9 mouse cellular contexts compared by ENCODE assay signal in genomic region chr17:56509707-56510472, GRCm38 (mm10). TPM values are rescaled to one million over a fixed set of nuclear protein-coding genes. Genes with fewer than 3 reads are reported as not detected.
DNase-seq lines count a peak whose midpoint lies in the region; ATAC-seq lines count a peak whose summit lies in the region.
"Had no signal": no experiment of that assay in that cellular context is flagged by ENCODE, and none has a peak within 500 bp of the region (broad histone marks: within the 10 kb centered on the region; RNA-seq: fewer than 3 reads in every experiment).

No protein-coding gene starts in this region.

- H3K27me3 ChIP-seq in intestine, embryonic 15.5 days (replicated peaks) = peaks cover 47% of the 10 kb centered on the region
- H3K27me3 ChIP-seq in midbrain, embryonic 14.5 days (ENCODE audit: control insufficient read depth, insufficient read depth, low read length) = peaks cover 31% of the 10 kb centered on the region

- intact Hi-C loops in heart, postnatal 10 days (cut with DNase I) = no loop called here

- no peaks in the 10 kb centered on the region for H3K36me3 ChIP-seq in intestine, embryonic 15.5 days
- no peaks in the 10 kb centered on the region for H3K36me3 ChIP-seq in midbrain, embryonic 14.5 days (ENCODE audit: control insufficient read depth, insufficient read depth, low read length)

- H3K4me1 ChIP-seq in intestine, embryonic 15.5 days (replicated peaks) = peaks cover 20% of the 10 kb centered on the region
- peaks cover 21% of the 10 kb centered on the region; the same call in 1 of the 2 replicates for H3K4me1 ChIP-seq in midbrain, embryonic 14.5 days (ENCODE audit: control insufficient read depth, insufficient read depth, low read length)

- H3K27ac ChIP-seq in intestine, embryonic 15.5 days = no peak overlapping the region
- 0 out of 2 replicates have a peak overlapping the region, but pooled peaks have one; percentile 58 for H3K27ac ChIP-seq in midbrain, embryonic 14.5 days (replicated peaks; ENCODE audit: low read depth, low read length)

- no peak for ATAC-seq in intestine, embryonic 15.5 days
- peak; percentile 37 for ATAC-seq in midbrain, embryonic 14.5 days (ENCODE audit: low FRiP score, low TSS enrichment)
- ATAC-seq in CD4-positive, CD25-positive, alpha-beta regulatory T cell, adult 4 months = no peak

- no peak overlapping the region for H3K4me3 ChIP-seq in intestine, embryonic 15.5 days (replicated peaks)
- H3K4me3 ChIP-seq in midbrain, embryonic 14.5 days (replicated peaks; ENCODE audit: low read depth, low read length) = no peak overlapping the region

- H3K9ac ChIP-seq in intestine, embryonic 15.5 days = no peak overlapping the region
- no peak overlapping the region for H3K9ac ChIP-seq in midbrain, embryonic 14.5 days (replicated peaks; ENCODE audit: low read length)

- peak overlapping the region; percentile 33 for H3K4me2 ChIP-seq in intestine, embryonic 15.5 days (replicated peaks)
- peak overlapping the region; percentile 4; the same call in 1 of the 2 replicates for H3K4me2 ChIP-seq in midbrain, embryonic 14.5 days (ENCODE audit: low read length)

- peak; percentile 51 for DNase-seq in lung, postnatal 10 days
- DNase-seq in lung, adult 18-20 months = no peak
- DNase-seq in embryo, embryonic 10 days (ENCODE audit: low spot score) = peak; percentile 68
- peak; percentile 77 for DNase-seq in midbrain, embryonic 14.5 days
- no peak for DNase-seq in right cerebral cortex, adult 2 months (ENCODE audit: low spot score in 2 of 2)
- DNase-seq in heart, postnatal 10 days = no peak

- 7% methylated on average over 33 of the region's 37 CpGs for WGBS in intestine, embryonic 15.5 days
- WGBS in midbrain, embryonic 14.5 days = 5% methylated on average over 35 of the region's 37 CpGs

- H3K9me3 ChIP-seq in intestine, embryonic 15.5 days = no peaks in the 10 kb centered on the region
- H3K9me3 ChIP-seq in midbrain, embryonic 14.5 days (ENCODE audit: control insufficient read depth, low read length) = no peaks in the 10 kb centered on the region

RNA-seq across cellular contexts. Expression of gene Znrf4, which starts 2.3 kb away (rescaled TPM):
- polyA plus RNA-seq in intestine, embryonic 15.5 days (2015; fragmentation: Nextera tagmentation; extraction: Ambion mirVana) = not detected in 2 replicates
- polyA plus RNA-seq in midbrain, embryonic 14.5 days (2014; fragmentation: Nextera tagmentation; extraction: Ambion mirVana) = not detected in 2 replicates
- polyA plus RNA-seq in CD4-positive, CD25-positive, alpha-beta regulatory T cell, adult 4 months (2017; shearing (Covaris generic)) = not detected
- total RNA-seq in heart, postnatal 10 days (2021) = not detected
- total RNA-seq: left cerebral cortex, postnatal 10 days had no signal

RNA-seq across cellular contexts. Expression of gene Ptprs, which starts 33.6 kb away (rescaled TPM):
- 56.3 and 56.8 TPM in 2 replicates for polyA plus RNA-seq in intestine, embryonic 15.5 days (2015; fragmentation: Nextera tagmentation; extraction: Ambion mirVana)
- polyA plus RNA-seq in midbrain, embryonic 14.5 days (2014; fragmentation: Nextera tagmentation; extraction: Ambion mirVana) = 304 and 345 TPM in 2 replicates
- polyA plus RNA-seq in CD4-positive, CD25-positive, alpha-beta regulatory T cell, adult 4 months (2017; shearing (Covaris generic)) = 1 to 10 TPM; 5.5 to 8.9 TPM
- 10 to 100 TPM; 87.3 to 92.3 TPM for total RNA-seq in heart, postnatal 10 days (2021)

RNA-seq across cellular contexts. Expression of gene Gm20219, which starts 44.3 kb away (rescaled TPM):
- 1.3 and 1.4 TPM in 2 replicates for polyA plus RNA-seq in intestine, embryonic 15.5 days (2015; fragmentation: Nextera tagmentation; extraction: Ambion mirVana)
- 0.95 and 1.2 TPM in 2 replicates for polyA plus RNA-seq in midbrain, embryonic 14.5 days (2014; fragmentation: Nextera tagmentation; extraction: Ambion mirVana)
- polyA plus RNA-seq in CD4-positive, CD25-positive, alpha-beta regulatory T cell, adult 4 months (2017; shearing (Covaris generic)) = 1 to 10 TPM; 3.1 to 3.2 TPM
- under 1 TPM in 1 of 2 experiments, not detected in 1; 0.60 TPM for total RNA-seq in heart, postnatal 10 days (2021)

Comparison
In these comparisons a context has a peak if more than half of its experiments do, and no peak if none do; other contexts are left out.
1. DNase-seq: peak in lung, postnatal 10 days (single experiment), embryo, embryonic 10 days (single experiment) and midbrain, embryonic 14.5 days (single experiment); none in lung, adult 18-20 months (0 of 2), right cerebral cortex, adult 2 months (0 of 2) and heart, postnatal 10 days (0 of 2).